Mouse (Mus musculus) kidney, postnatal 0 days (tissue): ENCODE results near the gene Kdsr. TPM values are rescaled to one million over a fixed set of nuclear protein-coding genes. Genes with fewer than 3 reads are reported as not detected.

ENCODE experiments used
- ATAC-seq: fragments of 200-750 bp; cut with Nextera tagmentation; replicated peaks from 2 replicates; pipeline ENCODE4 v1.8.0; 2017; ENCODE audit warnings: low read depth, moderate number of reproducible peaks, moderate TSS enrichment, moderate library complexity; ENCODE audit not compliant: low FRiP score
- DNase-seq: peaks from one replicate; pipeline ENCODE4 v3.0.0-alpha.2; 2016; ENCODE audit warnings: low spot score
- H3K27ac ChIP-seq: fragments of 300-500 bp; sonication (generic); 2 replicates; pipeline ENCODE4 v1.5.1; 2014; ENCODE audit warnings: mild to moderate bottlenecking
- H3K27me3 ChIP-seq: fragments of 300-500 bp; sonication (generic); 2 replicates; pipeline ENCODE4 v1.6.1; 2014; ENCODE audit warnings: low read length, mixed read lengths; ENCODE audit not compliant: insufficient read depth
- H3K36me3 ChIP-seq: fragments of 300-500 bp; sonication (generic); 2 replicates; pipeline ENCODE4 v1.6.1; 2014; ENCODE audit warnings: low read length, mixed read lengths; ENCODE audit not compliant: insufficient read depth
- H3K4me1 ChIP-seq: fragments of 300-500 bp; sonication (generic); replicated peaks from 2 replicates; pipeline ENCODE4 v1.6.1; 2014; ENCODE audit warnings: antibody characterized with exemption, low read length, mixed read lengths; ENCODE audit not compliant: insufficient read depth
- H3K4me2 ChIP-seq: fragments of 300-500 bp; sonication (generic); 2 replicates; pipeline ENCODE4 v1.6.1; 2014; ENCODE audit warnings: mild to moderate bottlenecking, low read length, moderate library complexity, mixed read lengths
- H3K4me3 ChIP-seq: fragments of 300-500 bp; sonication (generic); replicated peaks from 2 replicates; pipeline ENCODE4 v1.5.1; 2014; ENCODE audit warnings: low read depth, low read length
- H3K9ac ChIP-seq: fragments of 300-500 bp; sonication (generic); 2 replicates; pipeline ENCODE4 v1.6.1; 2014; ENCODE audit warnings: low read depth, low read length
- H3K9me3 ChIP-seq: fragments of 300-500 bp; sonication (generic); replicated peaks from 2 replicates; pipeline ENCODE4 v1.6.1; 2016; ENCODE audit warnings: low read length, inconsistent platforms, mixed read lengths
- CTCF ChIP-seq: IDR thresholded peaks from 2 replicates; pipeline ENCODE4 v1.5.1; 2016; ENCODE audit warnings: antibody characterized with exemption, low read depth, mild to moderate bottlenecking, moderate library complexity
- WGBS: fragments of 180-500 bp; shearing (Covaris S2); extraction: QIAGEN DNeasy Blood & Tissue Kit; methylation state at CpG from one replicate; pipeline ENCODE4 v1.1.7; 2014; 5-methylcytosine and 5-hydroxymethylcytosine counted together
- polyA plus RNA-seq: library from polyadenylated mRNA; unstranded; fragments of >200 nt; fragmentation: Nextera tagmentation; extraction: Ambion mirVana; gene quantifications from 2 replicates; pipeline ENCODE4 v1.2.1, GENCODE M21; 2015

Gene Kdsr
- polyA plus RNA-seq, 1 experiment from 2014 or later, result 13.1 TPM

DNA sequence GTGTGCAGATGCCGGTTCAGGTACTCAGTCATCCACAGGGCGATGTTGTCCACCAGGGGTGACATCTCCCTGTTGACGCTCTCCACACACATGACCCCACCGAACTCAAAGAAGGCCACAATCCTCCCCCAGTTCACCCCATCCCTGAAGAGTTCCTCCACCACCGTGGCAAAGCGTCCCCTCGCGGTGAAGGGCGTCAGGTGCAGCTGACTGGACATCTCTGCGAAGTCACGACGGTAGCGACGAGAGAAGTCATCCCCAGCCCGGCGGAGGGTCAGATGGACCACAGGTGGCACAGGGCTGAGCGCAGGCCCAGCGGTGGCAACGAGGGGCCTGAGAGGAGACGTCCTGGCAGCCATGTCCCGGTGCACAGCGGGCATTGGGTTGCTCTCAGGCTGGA is 47.2 kb downstream of the Kdsr start:
- ATAC-seq, result peak; percentile 37
- peak overlapping the region; percentile 81 for H3K4me3 ChIP-seq
- peak overlapping the region; percentile 44; the same call in 1 of the 2 replicates for H3K9ac ChIP-seq
- H3K9me3 ChIP-seq, result no peaks in the 10 kb centered on the region
- peak overlapping the region; percentile 28; the same call in 1 of the 2 replicates for H3K27ac ChIP-seq
- no peaks in the 10 kb centered on the region for H3K27me3 ChIP-seq
- no peaks in the 10 kb centered on the region for H3K36me3 ChIP-seq
- peaks cover 23% of the 10 kb centered on the region for H3K4me1 ChIP-seq
- DNase-seq, result peak; percentile 73
- TF ChIP-seq CTCF, result peak; percentile 81
- WGBS, result 4% methylated on average over 22 of the region's 22 CpGs
- peak overlapping the region; percentile 95 for H3K4me2 ChIP-seq

GRCm38 (mm10) chr1:106711356-106712125 is 48.0 kb downstream of the Kdsr start:
- no peaks in the 10 kb centered on the region for H3K27me3 ChIP-seq
- H3K9me3 ChIP-seq, result no peaks in the 10 kb centered on the region
- no peak overlapping the region for H3K27ac ChIP-seq
- peak overlapping the region; percentile 81 for H3K4me3 ChIP-seq
- no peaks in the 10 kb centered on the region for H3K36me3 ChIP-seq
- no peak for ATAC-seq
- 22% methylated on average over 12 of the region's 12 CpGs for WGBS
- H3K4me2 ChIP-seq, result peak overlapping the region; percentile 95
- TF ChIP-seq CTCF, result peak; percentile 62
- 0 out of 2 replicates have a peak overlapping the region, but pooled peaks have one; percentile 44 for H3K9ac ChIP-seq
- peaks cover 24% of the 10 kb centered on the region for H3K4me1 ChIP-seq
- peak; percentile 84 for DNase-seq

- no peaks in the 10 kb centered on the region for H3K27me3 ChIP-seq
- H3K4me3 ChIP-seq, result no peak overlapping the region
- no peak for ATAC-seq
- H3K4me2 ChIP-seq, result 0 out of 2 replicates have a peak overlapping the region, but pooled peaks have one; percentile 23
- H3K27ac ChIP-seq, result no peak overlapping the region
- no peaks in the 10 kb centered on the region for H3K9me3 ChIP-seq
- no peaks in the 10 kb centered on the region for H3K36me3 ChIP-seq
- WGBS, result 49% methylated on average over 7 of the region's 7 CpGs
- no peak for TF ChIP-seq CTCF
- no peak for DNase-seq
- no peak overlapping the region for H3K9ac ChIP-seq
- peaks cover 29% of the 10 kb centered on the region for H3K4me1 ChIP-seq
These were observed 49.3 kb downstream of the Kdsr start for GRCm38 (mm10) chr1:106710202-106710601.

DNA sequence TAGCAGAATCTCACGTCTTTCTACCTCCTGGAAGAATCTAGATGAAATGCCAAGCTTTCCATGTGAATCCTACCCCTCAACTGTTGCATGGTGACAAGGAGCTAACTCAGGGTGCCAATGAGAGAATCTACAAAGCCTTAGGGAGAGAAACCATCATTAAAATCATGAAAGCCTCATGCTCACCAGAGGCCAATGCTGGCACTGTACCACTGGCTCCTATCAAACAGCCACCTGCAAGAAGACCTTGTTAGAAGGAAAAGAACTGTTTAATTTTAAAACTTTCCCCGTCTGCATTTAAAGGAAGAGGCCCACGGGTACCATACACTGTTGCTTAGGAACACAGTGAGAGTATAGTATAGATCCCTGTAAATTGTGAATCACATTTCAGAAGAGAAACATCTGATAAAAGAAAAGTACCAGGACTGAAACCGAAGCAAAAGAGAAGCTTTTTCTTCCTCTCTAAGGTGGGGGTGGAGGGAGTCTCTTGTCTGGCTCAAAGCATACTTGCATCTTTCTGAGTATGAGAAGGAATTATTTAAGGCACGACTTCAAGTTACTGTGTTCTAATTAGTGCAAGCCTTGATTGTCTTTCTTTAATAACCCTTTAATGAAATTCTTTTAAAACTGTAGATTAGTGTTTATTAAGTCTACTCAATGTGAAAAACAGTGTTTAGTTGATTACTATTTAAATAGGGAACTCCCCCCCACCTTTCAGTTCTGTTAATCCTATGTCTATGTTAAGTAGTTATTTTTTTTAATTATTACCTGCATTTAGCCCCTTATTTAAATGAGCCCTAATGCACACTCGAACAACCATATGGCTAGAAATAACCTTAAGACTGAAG is 52.3 kb downstream of the Kdsr start:
- peaks cover 34% of the 10 kb centered on the region for H3K4me1 ChIP-seq
- H3K9ac ChIP-seq, result no peak overlapping the region
- H3K27ac ChIP-seq, result peak overlapping the region; percentile 25; the same call in 1 of the 2 replicates
- H3K36me3 ChIP-seq, result no peaks in the 10 kb centered on the region
- no peak for DNase-seq
- no peak for ATAC-seq
- no peak for TF ChIP-seq CTCF
- H3K4me2 ChIP-seq, result no peak overlapping the region
- H3K9me3 ChIP-seq, result no peaks in the 10 kb centered on the region
- H3K27me3 ChIP-seq, result no peaks in the 10 kb centered on the region
- no peak overlapping the region for H3K4me3 ChIP-seq
- WGBS, result 61% methylated on average over 6 of the region's 6 CpGs

DNA sequence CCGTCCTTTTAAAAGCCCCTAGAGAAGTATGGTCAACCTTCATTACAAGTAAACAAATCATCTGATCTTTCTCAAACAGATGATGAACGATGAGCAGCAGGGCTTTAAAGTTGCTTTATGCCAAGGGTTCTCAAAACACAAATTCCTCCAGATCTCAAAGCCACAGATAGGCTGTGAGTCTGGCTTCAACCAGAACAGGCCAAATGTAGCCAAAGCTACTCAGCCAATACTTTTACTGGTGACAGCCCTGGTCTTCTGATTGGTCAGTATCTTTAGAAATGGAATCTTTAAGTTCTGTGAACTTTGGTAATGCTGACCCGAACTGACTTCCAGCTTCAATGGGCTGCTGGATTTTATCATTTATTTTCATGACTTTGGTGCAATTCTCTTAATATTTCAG is 56.3 kb downstream of the Kdsr start:
- TF ChIP-seq CTCF, result no peak
- 73% methylated on average over 3 of the region's 3 CpGs for WGBS

GRCm38 (mm10) chr1:106702471-106703175 is 56.9 kb downstream of the Kdsr start:
- H3K4me2 ChIP-seq, result no peak overlapping the region
- no peak overlapping the region for H3K4me3 ChIP-seq
- DNase-seq (no peak), ATAC-seq (no peak)
- 61% methylated on average over 4 of the region's 4 CpGs for WGBS
- H3K36me3 ChIP-seq, result no peaks in the 10 kb centered on the region
- no peaks in the 10 kb centered on the region for H3K9me3 ChIP-seq
- H3K27me3 ChIP-seq, result no peaks in the 10 kb centered on the region
- no peak for TF ChIP-seq CTCF
- H3K4me1 ChIP-seq, result peaks cover 16% of the 10 kb centered on the region; the same call in 1 of the 2 replicates
- no peak overlapping the region for H3K27ac ChIP-seq
- H3K9ac ChIP-seq, result no peak overlapping the region

More for the DNA sequence above, 56.3 kb downstream of the Kdsr start:
- H3K9me3 ChIP-seq, result no peaks in the 10 kb centered on the region
- DNase-seq (no peak), ATAC-seq (no peak)
- no peak overlapping the region for H3K4me2 ChIP-seq
- H3K27ac ChIP-seq, result no peak overlapping the region
- no peak overlapping the region for H3K4me3 ChIP-seq
- H3K9ac ChIP-seq, result no peak overlapping the region
- H3K36me3 ChIP-seq, result no peaks in the 10 kb centered on the region
- peaks cover 19% of the 10 kb centered on the region; the same call in 1 of the 2 replicates for H3K4me1 ChIP-seq
- no peaks in the 10 kb centered on the region for H3K27me3 ChIP-seq
